Mouse (Mus musculus) small intestine, adult 2 months (tissue): Measurements from ENCODE around the gene Icam1.

Experiments
- CTCF ChIP-seq: fragments of 200-500 bp; IDR thresholded peaks from 2 replicates; pipeline ENCODE4 v1.5.1; 2012; ENCODE audit warnings: low read depth, mild to moderate bottlenecking, control low read depth, inconsistent platforms, low read length, moderate library complexity, mixed read lengths; ENCODE audit not compliant: insufficient replicate concordance, insufficient read length; ENCODE audit errors: extremely low read depth
- POLR2A ChIP-seq: fragments of 200-500 bp; IDR thresholded peaks from 2 replicates; pipeline ENCODE4 v1.6.1; 2012; ENCODE audit warnings: low read depth, mild to moderate bottlenecking, control low read depth, inconsistent platforms, low read length, moderate library complexity

DNA sequence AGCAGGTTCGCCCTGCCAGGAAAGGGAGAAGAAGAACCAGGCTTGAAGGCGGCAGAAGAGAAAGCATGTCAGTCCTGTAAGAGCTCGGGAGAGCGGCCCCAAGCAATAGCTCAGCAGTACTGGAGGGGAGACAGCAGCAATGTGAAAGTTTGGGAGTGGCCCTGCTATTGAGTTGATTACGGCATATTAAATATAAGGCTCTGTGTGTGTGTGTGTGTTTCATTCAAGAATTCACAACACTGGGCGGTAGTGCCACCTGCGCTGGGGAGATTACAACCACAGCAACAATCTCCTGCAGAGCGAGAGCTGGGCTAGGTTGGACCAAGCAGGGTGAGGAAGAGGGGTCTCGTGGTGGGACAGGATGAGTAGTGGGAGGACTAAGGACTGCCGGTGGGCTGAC is 35.8 kb downstream of the Icam1 start:
- TF ChIP-seq CTCF (no peak), POLR2A (no peak)
